Mouse (Mus musculus) liver, adult 2 months (tissue): ENCODE measurements around the gene Nccrp1. TPM values are rescaled to one million over a fixed set of nuclear protein-coding genes. Genes with fewer than 3 reads are reported as not detected.

Experiments
- DNase-seq: peaks from one replicate; pipeline ENCODE4 v3.0.0-alpha.2; 2011; ENCODE audit warnings: low read depth, low spot score; ENCODE audit errors: extremely low read depth
- H3K27ac ChIP-seq: fragments of 200-500 bp; replicated peaks from 2 replicates; pipeline ENCODE4 v1.5.1; 2012; ENCODE audit warnings: low read depth, mild to moderate bottlenecking, control low read depth, inconsistent platforms, low read length; ENCODE audit not compliant: insufficient read depth
- H3K27me3 ChIP-seq: fragments of 200-500 bp; 2 replicates; pipeline ENCODE4 v1.6.1; 2012; ENCODE audit warnings: mild to moderate bottlenecking, moderate library complexity, low read length, inconsistent platforms; ENCODE audit not compliant: control insufficient read depth, insufficient read depth
- H3K36me3 ChIP-seq: fragments of 200-500 bp; 2 replicates; pipeline ENCODE4 v1.6.1; 2012; ENCODE audit warnings: low read length, inconsistent platforms; ENCODE audit not compliant: control insufficient read depth, insufficient read depth
- H3K4me1 ChIP-seq: fragments of 200-500 bp; 2 replicates; pipeline ENCODE4 v1.6.1; 2011; ENCODE audit warnings: low read length; ENCODE audit not compliant: control insufficient read depth, insufficient read depth
- H3K4me3 ChIP-seq: fragments of 200-500 bp; 2 replicates; pipeline ENCODE4 v1.5.1; 2011; ENCODE audit warnings: low read depth, mild to moderate bottlenecking, control low read depth, low read length, moderate library complexity; ENCODE audit not compliant: insufficient read depth
- H3K79me2 ChIP-seq: fragments of 200-500 bp; 2 replicates; pipeline ENCODE4 v1.6.1; 2012; ENCODE audit warnings: inconsistent platforms, mild to moderate bottlenecking, low read length, moderate library complexity; ENCODE audit not compliant: control insufficient read depth, insufficient read depth
- H3K9ac ChIP-seq: fragments of 200-500 bp; 2 replicates; pipeline ENCODE4 v1.6.1; 2012; ENCODE audit warnings: low read depth, mild to moderate bottlenecking, control low read depth, inconsistent platforms, low read length
- CTCF ChIP-seq: fragments of 200-500 bp; IDR thresholded peaks from 2 replicates; pipeline ENCODE4 v1.5.1; 2011; ENCODE audit warnings: low read depth, low read length, control low read depth
- POLR2A ChIP-seq: fragments of 200-500 bp; IDR thresholded peaks from 2 replicates; pipeline ENCODE4 v1.6.1; 2011; ENCODE audit warnings: low read length, control low read depth; ENCODE audit not compliant: insufficient read depth; ENCODE audit errors: extremely low read depth
- WGBS: fragments of 180-500 bp; shearing (Covaris S2); methylation state at CpG from one replicate; pipeline ENCODE4 v1.1.7; 2018; 5-methylcytosine and 5-hydroxymethylcytosine counted together
- polyA plus RNA-seq: library from polyadenylated mRNA; depleted of rRNA; stranded (reverse); fragments of >200 nt; gene quantifications from 2 replicates; pipeline ENCODE4 v1.2.3, GENCODE M21; 2012; rRNA removed
- total RNA-seq: library from RNA; depleted of rRNA; stranded (reverse); fragments of >200 nt; gene quantifications from 2 replicates; pipeline ENCODE4 v1.2.3, GENCODE M21; 2014; rRNA removed

The Nccrp1 gene
- total RNA-seq (not detected in 2 replicates), polyA plus RNA-seq (0.05 TPM in 1 of 2 replicates, not detected in the other)

- Histone ChIP-seq H3K79me2 (no peaks in the 10 kb centered on the region), H3K4me1 (peaks cover 2% of the 10 kb centered on the region; the same call in 1 of the 2 replicates), H3K4me3 (no peak within 1 kb of the TSS), H3K27ac (no peak within 1 kb of the TSS), H3K9ac (no peak within 1 kb of the TSS), H3K36me3 (no peaks in the 10 kb centered on the region), H3K27me3 (no peaks in the 10 kb centered on the region; the same call in 1 of the 2 replicates)
- TF ChIP-seq POLR2A (no peak), CTCF (no peak)
- no peak for DNase-seq
- WGBS: 29% methylated on average over 5 of the region's 5 CpGs
Measured at GRCm38 (mm10) chr7:28547154-28547553, at the start of gene Nccrp1. Gene Nccrp1 (minus strand): TSS chr7:28547254.

- DNase-seq: peak; percentile 69
- H3K27me3 ChIP-seq: no peaks in the 10 kb centered on the region
- no peaks in the 10 kb centered on the region for H3K36me3 ChIP-seq
- peaks cover 24% of the 10 kb centered on the region for H3K4me1 ChIP-seq
- peak overlapping the region; percentile 12; the same call in 1 of the 2 replicates for H3K9ac ChIP-seq
- TF ChIP-seq POLR2A (no peak), CTCF (no peak)
- no peak overlapping the region for H3K4me3 ChIP-seq
- H3K27ac ChIP-seq: peak overlapping the region; percentile 60
- 26% methylated on average over 8 of the region's 8 CpGs for WGBS
- H3K79me2 ChIP-seq: peaks cover 51% of the 10 kb centered on the region
Measured at GRCm38 (mm10) chr7:28595751-28596435, 48.8 kb upstream of the Nccrp1 start.

- H3K4me1 ChIP-seq: peaks cover 31% of the 10 kb centered on the region
- no peak overlapping the region for H3K9ac ChIP-seq
- no peak for DNase-seq
- no peaks in the 10 kb centered on the region for H3K36me3 ChIP-seq
- TF ChIP-seq CTCF (no peak), POLR2A (no peak)
- no peak overlapping the region for H3K4me3 ChIP-seq
- WGBS: 62% methylated on average over 14 of the region's 14 CpGs
- peaks cover 68% of the 10 kb centered on the region for H3K79me2 ChIP-seq
- no peak overlapping the region for H3K27ac ChIP-seq
- H3K27me3 ChIP-seq: no peaks in the 10 kb centered on the region
Measured at GRCm38 (mm10) chr7:28593206-28594111, 46.4 kb upstream of the Nccrp1 start.

DNA sequence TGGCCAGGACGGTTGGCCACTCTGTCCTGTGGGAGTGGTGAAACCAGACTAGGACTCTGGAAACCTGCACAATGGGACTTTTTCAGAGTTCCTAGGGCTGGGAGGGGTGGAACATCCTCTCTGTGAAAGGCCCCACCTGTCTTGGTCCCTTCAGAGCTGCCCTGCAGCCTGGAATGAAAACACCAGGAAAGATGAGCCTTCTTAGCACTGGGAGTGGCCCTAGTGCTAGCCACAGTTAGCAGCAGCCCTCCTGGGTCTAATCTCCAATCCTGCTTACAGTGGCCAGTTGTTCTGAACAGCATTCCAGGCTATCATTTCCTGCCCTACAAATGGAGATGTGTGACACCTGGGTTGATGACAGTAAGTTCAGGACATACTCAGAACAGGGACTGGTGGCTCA is 44.8 kb upstream of the Nccrp1 start:
- 80% methylated on average over 1 of the region's 1 CpGs for WGBS
- no peak overlapping the region for H3K4me3 ChIP-seq
- H3K27me3 ChIP-seq: no peaks in the 10 kb centered on the region
- H3K9ac ChIP-seq: no peak overlapping the region
- no peaks in the 10 kb centered on the region for H3K36me3 ChIP-seq
- H3K4me1 ChIP-seq: peaks cover 33% of the 10 kb centered on the region
- no peak for TF ChIP-seq POLR2A
- TF ChIP-seq CTCF: no peak
- H3K79me2 ChIP-seq: peaks cover 82% of the 10 kb centered on the region
- no peak overlapping the region for H3K27ac ChIP-seq
- no peak for DNase-seq

DNA sequence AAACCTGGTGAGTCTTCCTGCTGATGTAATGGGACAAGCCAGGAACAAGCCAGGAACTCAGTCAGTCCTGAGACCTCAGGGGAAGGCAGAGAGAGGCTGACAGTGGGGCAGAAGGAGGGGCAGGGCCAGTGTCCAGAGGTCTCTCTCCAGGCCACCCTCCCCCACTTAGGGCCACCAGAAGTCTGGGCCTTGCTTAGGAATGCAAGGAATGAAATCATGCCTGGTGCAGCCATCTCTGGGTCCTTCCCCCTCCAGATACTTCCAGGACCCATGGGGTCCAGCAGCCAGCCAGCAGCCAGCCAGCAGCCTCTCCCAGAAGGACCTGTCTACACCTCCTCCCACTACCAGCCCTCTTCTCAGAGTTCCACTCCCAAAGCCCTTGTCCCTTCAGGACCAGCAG is 40.6 kb upstream of the Nccrp1 start:
- Histone ChIP-seq H3K79me2 (peaks cover 55% of the 10 kb centered on the region), H3K27me3 (no peaks in the 10 kb centered on the region), H3K9ac (no peak overlapping the region), H3K4me1 (peaks cover 31% of the 10 kb centered on the region), H3K36me3 (no peaks in the 10 kb centered on the region), H3K27ac (no peak overlapping the region), H3K4me3 (no peak overlapping the region)
- no peak for TF ChIP-seq POLR2A
- no peak for TF ChIP-seq CTCF
- DNase-seq: no peak
